Mouse (Mus musculus) ES-Bruce4 (cell line): ENCODE data around the gene Dbndd2. TPM values are rescaled to one million over a fixed set of nuclear protein-coding genes. Genes with fewer than 3 reads are reported as not detected.

ENCODE experiments used
- H3K27ac ChIP-seq: 2 replicates; pipeline ENCODE4 v1.5.1; 2012; ENCODE audit warnings: low read length, inconsistent platforms; ENCODE audit not compliant: insufficient read depth
- H3K27me3 ChIP-seq: 2 replicates; pipeline ENCODE4 v1.6.1; 2012; ENCODE audit warnings: mild to moderate bottlenecking, low read length, inconsistent platforms; ENCODE audit not compliant: control insufficient read depth, poor library complexity, insufficient read depth, severe bottlenecking
- H3K36me3 ChIP-seq: 2 replicates; pipeline ENCODE4 v1.6.1; 2012; ENCODE audit warnings: inconsistent platforms, mild to moderate bottlenecking, low read length, moderate library complexity; ENCODE audit not compliant: control insufficient read depth, poor library complexity, insufficient read depth, severe bottlenecking
- H3K4me1 ChIP-seq: one replicate; pipeline ENCODE4 v1.8.1; 2011; ENCODE audit warnings: low read length; ENCODE audit not compliant: control insufficient read depth, insufficient read depth
- H3K4me3 ChIP-seq: 2 replicates; pipeline ENCODE4 v1.5.1; 2011; ENCODE audit warnings: low read depth, mild to moderate bottlenecking, low read length
- H3K9ac ChIP-seq: 2 replicates; pipeline ENCODE4 v1.6.1; 2012; ENCODE audit warnings: low read depth, mild to moderate bottlenecking, inconsistent platforms; ENCODE audit not compliant: poor library complexity, severe bottlenecking
- H3K9me3 ChIP-seq: replicated peaks from 2 replicates; pipeline ENCODE4 v1.6.1; 2012; ENCODE audit warnings: mild to moderate bottlenecking, low read length, inconsistent platforms; ENCODE audit not compliant: control insufficient read depth, poor library complexity, insufficient read depth, severe bottlenecking
- CTCF ChIP-seq: IDR thresholded peaks from one replicate; pipeline ENCODE4 v1.8.1; 2011; ENCODE audit warnings: low read depth, low read length
- EP300 ChIP-seq: IDR thresholded peaks from 2 replicates; pipeline ENCODE4 v1.6.1; 2011; ENCODE audit warnings: low read depth, low read length; ENCODE audit not compliant: insufficient read depth
- POLR2A ChIP-seq: IDR thresholded peaks from one replicate; pipeline ENCODE4 v1.8.1; 2011; ENCODE audit warnings: low read length; ENCODE audit not compliant: insufficient read depth
- polyA plus RNA-seq: library from polyadenylated mRNA; stranded (reverse); fragments of >200 nt; gene quantifications from 2 replicates; pipeline ENCODE4 v1.2.4, GENCODE M21; 2011; ENCODE audit warnings: low read depth; ENCODE audit not compliant: missing spikeins, insufficient read depth, insufficient read length

Dbndd2 gene
- polyA plus RNA-seq, 1 experiment = 7.1 TPM

GRCm38 (mm10) chr2:164456413-164456812 is 29.5 kb upstream of the Dbndd2 start:
- Histone ChIP-seq H3K9me3 (no peaks in the 10 kb centered on the region), H3K9ac (peak overlapping the region; percentile 0; the same call in 1 of the 2 replicates), H3K36me3 (no peaks in the 10 kb centered on the region), H3K4me1 (peaks cover 17% of the 10 kb centered on the region), H3K27me3 (no peaks in the 10 kb centered on the region), H3K4me3 (no peak overlapping the region), H3K27ac (peak overlapping the region; percentile 41; the same call in 1 of the 2 replicates)
- TF ChIP-seq CTCF (no peak), POLR2A (no peak), EP300 (no peak)

- Histone ChIP-seq H3K27me3 (no peaks in the 10 kb centered on the region), H3K4me1 (peaks cover 17% of the 10 kb centered on the region), H3K9me3 (no peaks in the 10 kb centered on the region), H3K9ac (peak within 1 kb of the TSS; percentile 0), H3K36me3 (no peaks in the 10 kb centered on the region), H3K4me3 (peak within 1 kb of the TSS; percentile 11; the same call in 1 of the 2 replicates), H3K27ac (peak within 1 kb of the TSS; percentile 72)
- TF ChIP-seq EP300 (no peak), POLR2A (no peak), CTCF (no peak)
Observed at GRCm38 (mm10) chr2:164456864-164457300, 29.0 kb upstream of the Dbndd2 start, which contains the start of gene Sys1. Gene Sys1, plus strand, starts transcription at chr2:164456964.

GRCm38 (mm10) chr2:164457942-164458341 is 28.0 kb upstream of the Dbndd2 start:
- Histone ChIP-seq H3K4me3 (no peak overlapping the region), H3K36me3 (no peaks in the 10 kb centered on the region), H3K27me3 (no peaks in the 10 kb centered on the region), H3K4me1 (peaks cover 12% of the 10 kb centered on the region), H3K9me3 (no peaks in the 10 kb centered on the region), H3K9ac (no peak overlapping the region), H3K27ac (peak overlapping the region; percentile 72)
- no peak for TF ChIP-seq EP300
- no peak for TF ChIP-seq CTCF

- no peak for TF ChIP-seq CTCF
- TF ChIP-seq EP300 = no peak
- no peak for TF ChIP-seq POLR2A
- peaks cover 8% of the 10 kb centered on the region for H3K4me1 ChIP-seq
- no peak overlapping the region for H3K4me3 ChIP-seq
- H3K9ac ChIP-seq = no peak overlapping the region
- no peak overlapping the region for H3K27ac ChIP-seq
- no peaks in the 10 kb centered on the region for H3K27me3 ChIP-seq
- no peaks in the 10 kb centered on the region for H3K9me3 ChIP-seq
- H3K36me3 ChIP-seq = peaks cover 3% of the 10 kb centered on the region
Observed at GRCm38 (mm10) chr2:164458535-164458934, 27.4 kb upstream of the Dbndd2 start.

GRCm38 (mm10) chr2:164460745-164461551 is 25.0 kb upstream of the Dbndd2 start, which contains the start of gene Gm20458:
Gene Gm20458, plus strand, starts transcription at chr2:164460967.
- TF ChIP-seq POLR2A = no peak
- peak; percentile 48 for TF ChIP-seq CTCF
- TF ChIP-seq EP300 = no peak
- Histone ChIP-seq H3K9me3 (no peaks in the 10 kb centered on the region), H3K9ac (peak within 1 kb of the TSS; percentile 60), H3K36me3 (peaks cover 3% of the 10 kb centered on the region), H3K4me1 (no peaks in the 10 kb centered on the region), H3K4me3 (peak within 1 kb of the TSS; percentile 94), H3K27ac (no peak within 1 kb of the TSS), H3K27me3 (no peaks in the 10 kb centered on the region)

- TF ChIP-seq EP300 (no peak), POLR2A (no peak), CTCF (no peak)
- Histone ChIP-seq H3K4me3 (no peak overlapping the region), H3K9me3 (no peaks in the 10 kb centered on the region), H3K9ac (no peak overlapping the region), H3K27me3 (no peaks in the 10 kb centered on the region), H3K4me1 (peaks cover 2% of the 10 kb centered on the region), H3K36me3 (peaks cover 3% of the 10 kb centered on the region), H3K27ac (no peak overlapping the region)
Observed at GRCm38 (mm10) chr2:164465161-164465560, 20.7 kb upstream of the Dbndd2 start.
